Mouse (Mus musculus): ENCODE data around the gene Defb21. TPM values are rescaled to one million over a fixed set of nuclear protein-coding genes. Genes with fewer than 3 reads are reported as not detected.

Defb21 gene
- not detected in 2 replicates for polyA plus RNA-seq (2015; fragmentation: Nextera tagmentation; extraction: Ambion mirVana)

DNA sequence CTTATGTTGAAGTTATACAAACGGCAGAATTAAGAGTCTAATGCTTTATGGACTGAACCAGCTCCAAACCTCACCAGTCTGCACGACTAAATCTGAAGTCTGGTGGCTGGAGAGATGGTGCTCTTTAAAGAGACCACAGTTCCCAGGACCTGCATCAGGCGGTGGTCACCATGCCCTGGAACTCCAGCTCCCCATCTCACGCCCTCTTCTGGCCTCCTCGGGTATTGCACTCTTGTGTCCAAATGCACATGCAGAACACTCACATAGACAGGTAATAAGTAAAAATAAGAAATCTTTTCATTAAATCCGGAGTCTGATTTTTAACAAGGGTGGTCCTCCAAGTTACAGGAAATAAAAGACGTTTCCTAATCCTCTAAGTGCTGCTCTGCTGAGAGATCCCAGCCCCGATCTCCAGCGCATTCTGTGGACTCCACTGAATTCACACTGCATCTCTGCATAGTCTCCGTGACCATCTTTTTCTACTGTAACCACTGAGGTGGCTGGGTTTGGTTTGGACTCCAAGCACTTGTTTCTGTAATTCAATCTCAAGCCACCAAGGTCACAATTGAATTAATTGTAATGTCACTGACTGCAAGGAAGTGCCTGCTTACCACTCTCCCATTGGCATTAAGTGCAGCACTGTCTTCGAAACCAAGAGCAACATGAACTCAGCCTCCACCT lies at the start of gene Defb21:
TSS of gene Defb21 (plus strand) at position 631 of the 681 bp plus-strand sequence.
- no peak for ATAC-seq (ENCODE audit: low FRiP score)
- H3K9me3 ChIP-seq: no peaks in the 10 kb centered on the region
- H3K9ac ChIP-seq: no peak within 1 kb of the TSS
- H3K4me2 ChIP-seq: no peak within 1 kb of the TSS
- no peaks in the 10 kb centered on the region for H3K4me1 ChIP-seq (replicated peaks)
- 65% methylated on average over 11 of the region's 11 CpGs for WGBS
- no peaks in the 10 kb centered on the region for H3K36me3 ChIP-seq
- H3K27ac ChIP-seq: no peak within 1 kb of the TSS
- 0 out of 2 replicates have a peak, but pooled peaks cover 6% of the 10 kb centered on the region for H3K27me3 ChIP-seq
- no peak within 1 kb of the TSS for H3K4me3 ChIP-seq

DNA sequence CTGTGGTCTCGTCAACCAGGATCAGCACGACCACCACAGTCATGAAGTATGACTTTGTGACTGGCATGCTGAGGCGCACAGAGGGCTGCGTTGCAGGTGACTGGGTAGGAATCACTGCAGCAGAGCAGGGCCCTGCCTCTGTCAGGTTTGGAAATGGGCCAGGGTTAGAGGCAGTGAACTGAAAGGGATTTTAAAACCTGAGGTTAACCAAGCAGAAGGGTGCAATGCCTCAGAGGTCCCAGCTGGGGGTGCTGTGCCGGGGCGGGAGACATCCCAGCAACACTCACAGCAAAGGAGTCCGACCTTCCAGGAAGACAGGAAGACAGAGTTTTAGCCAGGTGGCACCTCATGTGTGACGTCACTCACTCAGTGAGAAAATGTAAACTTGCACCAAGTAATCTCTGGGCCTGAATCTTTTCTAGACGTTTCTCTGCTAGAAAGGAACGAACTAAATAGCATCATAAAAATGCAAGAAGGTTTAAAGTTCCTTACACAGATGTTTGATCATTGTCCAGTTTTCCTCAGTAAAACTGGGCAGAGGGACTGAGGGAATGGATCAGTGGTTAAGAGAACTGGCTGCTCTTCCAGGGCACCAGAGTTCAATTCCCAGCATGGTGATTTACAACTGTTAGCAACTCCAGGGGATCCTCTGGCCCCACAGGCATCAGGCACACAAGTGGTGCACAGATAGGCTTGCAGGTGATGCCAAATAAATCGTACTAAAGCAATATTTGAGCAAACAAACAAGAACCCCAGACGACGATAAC lies 32.4 kb upstream of the Defb21 start, which contains the start of gene Defb29:
TSS of gene Defb29 (minus strand) at position 155 of the 767 bp plus-strand sequence.
- Histone ChIP-seq H3K27me3 (no peaks in the 10 kb centered on the region), H3K4me3 (no peak within 1 kb of the TSS), H3K9me3 (no peaks in the 10 kb centered on the region), H3K9ac (no peak within 1 kb of the TSS), H3K4me1 (replicated peaks) (no peaks in the 10 kb centered on the region), H3K36me3 (no peaks in the 10 kb centered on the region), H3K4me2 (no peak within 1 kb of the TSS), H3K27ac (no peak within 1 kb of the TSS)
- 56% methylated on average over 13 of the region's 13 CpGs for WGBS
- ATAC-seq (ENCODE audit: low FRiP score): no peak

DNA sequence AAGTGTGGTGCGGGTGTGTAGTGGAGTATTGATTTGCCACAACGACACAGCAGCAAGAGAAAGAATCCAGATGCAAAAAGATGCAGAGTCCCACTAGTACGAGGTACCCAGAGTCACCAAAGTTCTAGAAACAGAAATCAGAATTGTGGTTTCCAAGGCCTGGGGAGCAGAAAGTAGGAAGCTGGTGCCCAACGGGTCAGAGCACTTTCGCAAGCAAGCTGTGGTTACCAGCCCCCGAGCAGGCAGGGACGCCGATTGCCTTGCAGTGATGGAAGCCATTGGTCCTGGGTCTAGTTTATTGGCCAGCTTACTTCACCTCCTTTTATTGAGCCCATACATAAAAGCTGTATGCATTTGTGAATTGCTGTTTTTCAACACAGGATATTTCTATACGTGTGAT lies 30.6 kb upstream of the Defb21 start:
- WGBS: 88% methylated on average over 9 of the region's 9 CpGs
- no peak for ATAC-seq (ENCODE audit: low FRiP score)
- no peak overlapping the region for H3K4me3 ChIP-seq

DNA sequence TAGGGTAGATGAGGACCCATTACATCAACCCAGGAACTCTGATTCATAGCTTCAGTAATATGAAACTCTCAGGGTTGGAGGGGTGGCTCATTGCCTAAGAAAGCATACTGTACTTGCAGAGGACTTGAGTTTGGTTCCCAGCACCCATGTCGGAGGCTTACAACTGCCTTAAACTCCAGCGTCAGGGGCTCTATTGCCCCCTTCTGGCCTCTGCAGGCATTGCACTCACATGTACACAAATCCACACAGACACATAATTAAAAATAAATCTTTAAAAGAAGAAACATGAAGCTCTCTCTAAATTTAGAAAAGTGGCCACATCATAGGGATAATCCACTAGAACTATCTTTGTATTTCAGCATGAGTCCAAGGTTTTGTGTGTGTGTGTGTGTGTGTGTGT lies 29.6 kb upstream of the Defb21 start:
- Histone ChIP-seq H3K27me3 (no peaks in the 10 kb centered on the region), H3K4me1 (replicated peaks) (no peaks in the 10 kb centered on the region), H3K27ac (no peak overlapping the region), H3K9me3 (no peaks in the 10 kb centered on the region), H3K4me3 (no peak overlapping the region), H3K36me3 (no peaks in the 10 kb centered on the region), H3K9ac (no peak overlapping the region), H3K4me2 (no peak overlapping the region)
- ATAC-seq (ENCODE audit: low FRiP score): no peak
- 81% methylated on average over 2 of the region's 2 CpGs for WGBS

More for the DNA sequence above, 30.6 kb upstream of the Defb21 start:
- no peaks in the 10 kb centered on the region for H3K27me3 ChIP-seq
- H3K4me2 ChIP-seq: no peak overlapping the region
- H3K36me3 ChIP-seq: no peaks in the 10 kb centered on the region
- no peaks in the 10 kb centered on the region for H3K9me3 ChIP-seq
- H3K4me1 ChIP-seq (replicated peaks): no peaks in the 10 kb centered on the region
- no peak overlapping the region for H3K27ac ChIP-seq
- no peak overlapping the region for H3K9ac ChIP-seq

DNA sequence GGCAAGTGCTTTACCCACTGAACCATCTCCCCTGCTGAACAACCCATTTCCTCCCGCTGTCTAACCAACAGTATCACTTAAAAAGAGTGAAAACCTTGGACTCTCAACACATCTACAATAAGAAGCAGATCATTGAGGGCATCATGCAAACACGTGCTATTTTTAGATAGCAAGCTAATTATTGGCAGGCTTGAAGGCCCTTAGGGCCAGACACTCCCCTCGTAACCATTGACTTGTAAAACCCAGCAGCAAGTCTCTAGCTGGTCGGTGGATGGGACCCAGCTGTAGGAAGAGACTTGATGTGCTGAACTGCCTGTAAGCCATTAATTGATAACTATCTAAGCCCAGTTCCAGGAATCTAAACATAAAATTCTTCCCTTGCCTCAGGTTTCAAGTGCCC lies 29.1 kb upstream of the Defb21 start:
- ATAC-seq (ENCODE audit: low FRiP score): no peak
- no peaks in the 10 kb centered on the region for H3K36me3 ChIP-seq
- H3K27ac ChIP-seq: no peak overlapping the region
- no peak overlapping the region for H3K9ac ChIP-seq
- 73% methylated on average over 4 of the region's 4 CpGs for WGBS
- no peak overlapping the region for H3K4me2 ChIP-seq
- no peak overlapping the region for H3K4me3 ChIP-seq
- H3K27me3 ChIP-seq: no peaks in the 10 kb centered on the region
- H3K9me3 ChIP-seq: no peaks in the 10 kb centered on the region
- no peaks in the 10 kb centered on the region for H3K4me1 ChIP-seq (replicated peaks)

DNA sequence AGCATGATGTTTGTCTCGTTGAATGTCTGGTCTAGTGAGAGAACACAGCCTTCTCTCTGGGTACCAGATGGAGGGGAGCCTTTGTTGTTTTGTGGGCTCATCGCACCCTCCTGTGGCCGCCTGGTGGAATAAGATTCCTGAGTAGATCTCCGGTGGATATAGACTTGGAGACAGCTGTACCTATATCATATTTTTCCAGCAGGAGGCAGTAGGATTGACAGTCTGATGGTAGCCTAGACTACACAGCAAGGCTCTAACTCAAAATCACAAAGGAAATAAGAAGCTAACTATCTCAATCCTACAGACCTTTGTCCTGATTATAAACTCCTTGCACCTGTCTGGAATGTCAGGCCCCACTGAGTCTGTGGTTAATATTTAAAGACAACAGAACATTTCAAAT lies 27.9 kb upstream of the Defb21 start:
- H3K27ac ChIP-seq: no peak overlapping the region
- H3K4me1 ChIP-seq (replicated peaks): no peaks in the 10 kb centered on the region
- H3K36me3 ChIP-seq: no peaks in the 10 kb centered on the region
- 27% methylated on average over 4 of the region's 4 CpGs for WGBS
- no peak overlapping the region for H3K4me2 ChIP-seq
- H3K9ac ChIP-seq: no peak overlapping the region
- no peak overlapping the region for H3K4me3 ChIP-seq
- no peaks in the 10 kb centered on the region for H3K27me3 ChIP-seq
- ATAC-seq (ENCODE audit: low FRiP score): 0 out of 2 replicates have a peak, but pooled peaks have one; percentile 52
- no peaks in the 10 kb centered on the region for H3K9me3 ChIP-seq

DNA sequence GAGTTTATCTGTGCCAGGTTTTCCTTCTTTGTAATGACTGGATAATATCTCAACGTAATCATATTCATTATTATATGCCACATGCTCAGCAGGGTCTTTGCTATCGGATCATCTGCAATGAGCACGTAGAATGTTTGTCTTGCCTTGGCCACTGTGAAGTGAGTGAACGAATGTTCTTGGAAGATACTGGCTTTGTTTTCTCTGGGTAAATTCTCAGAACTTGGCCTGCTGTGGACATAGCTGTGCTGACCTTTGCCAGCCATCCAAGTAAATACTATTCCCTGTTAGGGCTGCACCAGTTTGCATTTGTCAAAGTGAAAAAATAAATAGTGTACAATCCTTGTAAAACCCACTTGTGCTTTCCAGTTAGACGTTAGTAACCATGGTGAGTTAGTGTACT lies 24.4 kb upstream of the Defb21 start:
- Histone ChIP-seq H3K27me3 (no peaks in the 10 kb centered on the region), H3K9me3 (no peaks in the 10 kb centered on the region), H3K36me3 (no peaks in the 10 kb centered on the region), H3K4me3 (no peak overlapping the region), H3K4me1 (replicated peaks) (no peaks in the 10 kb centered on the region), H3K4me2 (no peak overlapping the region), H3K9ac (no peak overlapping the region), H3K27ac (no peak overlapping the region)
- no peak for ATAC-seq (ENCODE audit: low FRiP score)
- WGBS: 70% methylated on average over 5 of the region's 5 CpGs

DNA sequence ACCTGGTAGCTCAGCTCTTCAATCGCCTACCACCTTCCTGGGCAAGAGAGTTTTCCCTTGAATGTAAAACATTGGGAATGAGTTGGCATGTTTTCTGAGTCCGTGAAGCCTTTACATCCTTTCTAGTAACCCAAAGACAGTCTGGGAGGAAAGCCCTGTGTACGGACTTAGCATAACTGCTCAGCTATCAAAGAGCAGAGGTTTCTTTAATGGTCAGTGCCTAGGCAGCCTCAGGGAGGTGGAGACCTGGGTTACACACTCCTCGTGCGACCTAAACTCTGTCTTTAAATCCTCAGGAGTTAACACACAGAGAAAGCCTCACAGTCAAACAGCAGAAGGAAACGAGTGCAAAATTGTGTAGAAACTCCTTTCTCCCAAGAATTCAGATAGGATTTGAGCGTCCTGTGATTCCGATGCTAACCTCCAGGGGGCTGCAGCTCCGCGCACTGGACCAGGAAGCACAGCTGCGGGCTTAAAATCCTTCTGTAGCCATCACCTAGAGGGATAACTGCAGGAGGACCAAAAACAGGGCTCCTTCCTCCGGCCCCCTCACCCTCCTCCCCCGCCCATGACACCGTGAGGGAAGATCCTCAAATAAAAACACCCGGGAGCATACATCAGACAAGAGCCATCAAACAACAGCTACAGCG lies 18.6 kb upstream of the Defb21 start:
- no peak overlapping the region for H3K27ac ChIP-seq
- H3K27me3 ChIP-seq: no peaks in the 10 kb centered on the region
- WGBS: 16% methylated on average over 16 of the region's 16 CpGs
- peak overlapping the region; percentile 42 for H3K4me2 ChIP-seq
- ATAC-seq (ENCODE audit: low FRiP score): no peak
- H3K9me3 ChIP-seq: no peaks in the 10 kb centered on the region
- no peak overlapping the region for H3K9ac ChIP-seq
- no peaks in the 10 kb centered on the region for H3K36me3 ChIP-seq
- peak overlapping the region; percentile 17 for H3K4me3 ChIP-seq
- no peaks in the 10 kb centered on the region for H3K4me1 ChIP-seq (replicated peaks)

DNA sequence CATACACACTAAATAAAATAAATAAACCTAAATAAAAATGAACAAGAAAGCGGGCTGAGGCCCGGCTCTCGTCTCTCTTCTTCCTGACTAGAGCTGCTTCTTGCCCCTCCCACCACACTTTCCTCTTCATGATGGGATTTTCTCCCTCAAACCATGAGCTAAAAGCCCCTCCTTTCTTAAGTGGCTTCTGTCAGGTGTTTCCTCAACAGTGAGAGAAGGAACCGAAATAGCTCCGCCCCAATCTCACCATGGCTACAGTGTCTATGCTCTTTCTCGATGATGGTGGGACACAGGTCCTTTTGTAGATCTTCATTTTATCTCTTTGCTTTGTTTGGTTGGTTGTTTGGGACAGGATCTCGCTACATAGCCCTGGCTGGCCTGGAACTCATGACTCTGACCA lies 15.9 kb upstream of the Defb21 start:
- WGBS: 93% methylated on average over 7 of the region's 7 CpGs
- Histone ChIP-seq H3K4me3 (no peak overlapping the region), H3K9ac (no peak overlapping the region), H3K4me2 (no peak overlapping the region), H3K36me3 (no peaks in the 10 kb centered on the region), H3K27ac (no peak overlapping the region), H3K9me3 (no peaks in the 10 kb centered on the region), H3K4me1 (replicated peaks) (no peaks in the 10 kb centered on the region), H3K27me3 (no peaks in the 10 kb centered on the region)
- no peak for ATAC-seq (ENCODE audit: low FRiP score)

DNA sequence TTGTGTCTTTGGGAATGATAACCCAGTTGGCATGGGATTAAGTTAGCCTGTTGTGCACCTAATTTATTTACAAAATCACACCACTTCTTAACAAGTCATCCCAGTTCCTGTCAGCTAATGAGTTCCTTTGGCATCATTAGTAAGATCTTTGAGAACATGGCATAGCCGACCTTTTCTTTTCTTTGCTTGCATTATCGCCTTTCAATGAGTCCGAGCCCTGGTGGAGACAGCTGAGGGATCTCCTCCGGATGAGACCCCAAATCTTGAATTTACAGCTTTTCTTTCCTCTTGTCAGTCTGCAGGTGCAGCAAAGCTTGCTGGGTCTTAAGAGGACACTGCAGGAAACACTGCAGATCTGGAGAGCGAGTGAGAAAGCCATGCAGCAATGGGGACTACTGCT lies 3.5 kb upstream of the Defb21 start, which contains the start of gene Gm17416:
TSS of gene Gm17416 (plus strand) at position 301 of the 400 bp plus-strand sequence.
- Histone ChIP-seq H3K4me2 (no peak within 1 kb of the TSS), H3K27me3 (0 out of 2 replicates have a peak, but pooled peaks cover under 1% of the 10 kb centered on the region), H3K9me3 (no peaks in the 10 kb centered on the region), H3K27ac (no peak within 1 kb of the TSS), H3K4me1 (replicated peaks) (no peaks in the 10 kb centered on the region), H3K9ac (no peak within 1 kb of the TSS), H3K36me3 (no peaks in the 10 kb centered on the region), H3K4me3 (no peak within 1 kb of the TSS)
- 92% methylated on average over 5 of the region's 5 CpGs for WGBS
- no peak for ATAC-seq (ENCODE audit: low FRiP score)

DNA sequence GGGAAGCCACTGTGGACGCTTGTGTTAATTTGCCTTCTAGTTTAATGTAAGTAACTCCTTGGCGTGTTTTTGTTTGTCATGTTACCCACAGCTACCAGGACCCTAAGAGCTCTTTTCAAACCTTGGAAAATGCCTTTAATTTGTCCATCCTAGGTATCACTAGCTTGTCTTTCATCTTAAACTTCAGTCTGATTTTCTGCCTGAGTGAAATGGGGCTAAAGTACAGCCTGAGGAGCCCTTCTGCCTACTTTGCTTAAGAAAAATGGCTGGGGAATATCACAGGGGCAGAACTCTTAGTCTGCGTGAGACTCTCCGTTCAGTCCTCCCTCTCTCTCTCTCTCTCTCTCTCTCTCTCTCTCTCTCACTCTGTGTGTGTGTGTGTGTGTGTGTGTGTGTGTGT lies 2.7 kb upstream of the Defb21 start:
- Histone ChIP-seq H3K27me3 (0 out of 2 replicates have a peak, but pooled peaks cover 4% of the 10 kb centered on the region), H3K4me1 (replicated peaks) (no peaks in the 10 kb centered on the region), H3K9ac (no peak overlapping the region), H3K4me2 (no peak overlapping the region), H3K36me3 (no peaks in the 10 kb centered on the region), H3K9me3 (no peaks in the 10 kb centered on the region), H3K27ac (no peak overlapping the region), H3K4me3 (no peak overlapping the region)
- WGBS: 87% methylated on average over 4 of the region's 4 CpGs
- no peak for ATAC-seq (ENCODE audit: low FRiP score)

DNA sequence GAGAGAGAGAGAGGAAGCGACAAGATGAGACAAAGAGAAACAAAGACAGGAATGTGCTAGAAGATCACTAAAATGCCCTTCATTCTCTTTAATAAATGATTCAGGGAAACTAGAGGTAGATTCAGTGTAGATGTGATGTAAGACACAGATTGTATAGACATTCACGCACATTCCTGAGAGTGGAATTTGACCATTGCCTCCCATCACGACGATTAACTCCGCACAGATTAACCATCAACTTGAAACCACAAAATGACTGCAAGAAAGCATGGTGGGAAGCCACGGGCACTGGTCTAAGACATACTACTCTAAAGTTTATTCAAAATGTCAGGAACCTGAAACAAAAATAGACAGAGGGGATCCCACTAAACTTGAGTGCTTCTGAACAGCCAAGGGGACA lies 2.2 kb upstream of the Defb21 start:
- 84% methylated on average over 6 of the region's 6 CpGs for WGBS

More for the DNA sequence above, 2.2 kb upstream of the Defb21 start:
- no peaks in the 10 kb centered on the region for H3K4me1 ChIP-seq (replicated peaks)
- ATAC-seq (ENCODE audit: low FRiP score): no peak
- no peak overlapping the region for H3K4me2 ChIP-seq
- H3K4me3 ChIP-seq: no peak overlapping the region
- no peaks in the 10 kb centered on the region for H3K36me3 ChIP-seq
- no peak overlapping the region for H3K9ac ChIP-seq
- H3K27me3 ChIP-seq: 0 out of 2 replicates have a peak, but pooled peaks cover 6% of the 10 kb centered on the region
- no peak overlapping the region for H3K27ac ChIP-seq
- H3K9me3 ChIP-seq: no peaks in the 10 kb centered on the region

All from hindbrain, embryonic 13.5 days (tissue).